In genomic region chr4:141819316-141819715, GRCm38 (mm10) we compare ENCODE assay signal across 25 mouse cellular contexts. TPM values are rescaled to one million over a fixed set of nuclear protein-coding genes. Genes with fewer than 3 reads are reported as not detected.
"Had no signal": no experiment of that assay in that cellular context is flagged by ENCODE, and none has a peak within 500 bp of the region (broad histone marks: within the 10 kb centered on the region; RNA-seq: fewer than 3 reads in every experiment).

No protein-coding gene starts in this region.

- H3K36me3 ChIP-seq: stomach, embryonic 15.5 days had no signal

- H3K4me3 ChIP-seq: midbrain, embryonic 10.5 days; midbrain, embryonic 12.5 days; myocyte; neural tube, embryonic 13.5 days; neural tube, embryonic 15.5 days; stomach, embryonic 15.5 days had no signal

- DNase-seq: lung, adult 18-20 months; lung, embryonic 14.5 days; lung, postnatal 10 days; midbrain, embryonic 14.5 days; retina, postnatal 1 day; right cerebral cortex, adult 18-20 months; right cerebral cortex, postnatal 25 days; right cerebral cortex, postnatal 4 days; spleen, adult 18-20 months; thymus, adult 18-20 months; thymus, postnatal 25 days had no signal

- H3K27me3 ChIP-seq: midbrain, embryonic 12.5 days; neural tube, embryonic 13.5 days; neural tube, embryonic 15.5 days; stomach, embryonic 15.5 days had no signal

- H3K27ac ChIP-seq: liver, embryonic 14.5 days; midbrain, embryonic 10.5 days; midbrain, embryonic 12.5 days; neural tube, embryonic 13.5 days; neural tube, embryonic 15.5 days; stomach, embryonic 15.5 days; stomach, postnatal 0 days had no signal

RNA-seq across cellular contexts. Expression of gene Cela2a, which starts 6.6 kb away (rescaled TPM):
- total RNA-seq: megakaryocyte, adult 5-6 weeks; megakaryocyte-erythroid progenitor cell, adult 5-6 weeks had no signal
- polyA plus RNA-seq: liver, embryonic 14.5 days; lung, embryonic 14.5 days; lung, embryonic 16.5 days; midbrain, embryonic 10.5 days; midbrain, embryonic 12.5 days; midbrain, embryonic 14.5 days; myocyte; neural tube, embryonic 11.5 days; neural tube, embryonic 13.5 days; neural tube, embryonic 15.5 days had no signal

RNA-seq across cellular contexts. Expression of gene Ctrc, which starts 26.8 kb away (rescaled TPM):
- total RNA-seq: megakaryocyte, adult 5-6 weeks; megakaryocyte-erythroid progenitor cell, adult 5-6 weeks had no signal
- polyA plus RNA-seq: liver, embryonic 14.5 days; liver, embryonic 16.5 days; lung, embryonic 14.5 days; lung, embryonic 16.5 days; midbrain, embryonic 10.5 days; midbrain, embryonic 12.5 days; midbrain, embryonic 14.5 days; midbrain, embryonic 16.5 days; myocyte; neural tube, embryonic 11.5 days; neural tube, embryonic 13.5 days; neural tube, embryonic 15.5 days; stomach, postnatal 0 days had no signal
